Mouse (Mus musculus): ENCODE measurements around the gene Dlgap1. TPM values are rescaled to one million over a fixed set of nuclear protein-coding genes. Genes with fewer than 3 reads are reported as not detected.
A peak's percentile ranks its signal among the peaks of the same experiment; 100 is the strongest.
"Not testable (repeated sequence)": the region's sequence is repeated elsewhere in the genome, so short reads cannot be mapped to it uniquely, and the experiment has no call there.

Dlgap1 gene
- polyA plus RNA-seq, 1 experiment from 2014 or later, result 1.6 TPM

DNA sequence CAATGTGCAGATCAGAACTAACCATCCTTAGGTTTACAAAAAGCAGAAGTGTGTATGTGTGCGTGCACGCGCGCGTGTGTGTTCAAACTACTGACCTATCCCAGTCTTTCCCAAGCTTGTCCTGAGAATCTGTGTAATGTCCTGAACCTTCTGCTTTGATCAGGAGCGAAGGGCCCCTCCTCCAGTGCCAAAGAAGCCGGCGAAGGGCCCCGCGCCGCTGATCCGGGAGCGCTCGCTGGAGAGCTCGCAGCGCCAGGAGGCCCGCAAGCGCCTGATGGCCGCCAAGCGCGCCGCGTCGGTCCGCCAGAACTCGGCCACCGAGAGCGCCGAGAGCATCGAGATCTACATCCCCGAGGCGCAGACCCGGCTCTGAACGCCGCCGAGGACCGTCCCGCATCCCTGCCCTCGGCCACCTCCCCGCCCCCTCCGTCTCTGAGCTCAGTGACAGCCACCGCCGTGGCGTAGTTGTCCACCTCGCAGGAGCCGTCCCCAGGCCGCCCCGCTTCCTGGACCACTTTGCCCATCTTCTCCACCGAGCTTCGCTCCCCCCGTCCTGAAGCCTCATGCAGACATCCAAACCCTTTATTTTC is 849.1 kb downstream of the Dlgap1 start:
- Histone ChIP-seq H3K36me3 (ENCODE audit: control insufficient read depth, insufficient read depth, low read length) (no peaks in the 10 kb centered on the region), H3K4me3 (ENCODE audit: low read depth, low read length) (peak overlapping the region; percentile 48), H3K4me2 (peak overlapping the region; percentile 74), H3K9ac (ENCODE audit: low read depth, low read length) (no peak overlapping the region), H3K27ac (ENCODE audit: low read depth, low read length) (no peak overlapping the region), H3K9me3 (ENCODE audit: control insufficient read depth, low read length) (no peaks in the 10 kb centered on the region), H3K4me1 (replicated peaks; ENCODE audit: control insufficient read depth, insufficient read depth, low read length) (no peaks in the 10 kb centered on the region), H3K27me3 (replicated peaks; ENCODE audit: control insufficient read depth, insufficient read depth, low read length) (peaks cover 31% of the 10 kb centered on the region)
- WGBS, result 4% methylated on average over 50 of the region's 51 CpGs
- DNase-seq (ENCODE audit: low spot score) (no peak), ATAC-seq (replicated peaks; ENCODE audit: low FRiP score) (no peak)

DNA sequence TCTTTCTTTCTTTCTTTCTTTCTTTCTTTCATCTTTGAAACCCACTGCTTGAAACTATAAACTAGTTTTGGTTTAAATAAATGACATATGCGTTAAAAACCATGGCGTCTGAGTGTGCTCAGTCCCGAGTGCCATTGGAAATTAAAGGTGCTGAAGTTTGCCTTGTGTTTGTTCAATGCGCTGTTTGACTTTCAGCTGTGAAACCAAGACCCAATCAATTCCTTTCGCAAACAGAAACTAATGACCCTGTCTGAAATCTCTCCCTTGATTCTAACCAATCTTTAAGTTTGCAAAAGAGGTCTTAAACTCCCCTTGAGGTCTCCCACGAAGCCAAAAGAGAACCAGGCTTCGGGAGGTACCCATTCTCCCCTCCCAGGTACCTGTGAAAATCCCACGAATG is 854.2 kb downstream of the Dlgap1 start:
- no peaks in the 10 kb centered on the region for H3K36me3 ChIP-seq (ENCODE audit: control insufficient read depth, insufficient read depth, low read length)
- H3K9ac ChIP-seq (ENCODE audit: low read depth, low read length), result no peak overlapping the region
- DNase-seq (ENCODE audit: low spot score) (no peak), ATAC-seq (replicated peaks; ENCODE audit: low FRiP score) (no peak)
- H3K9me3 ChIP-seq (ENCODE audit: control insufficient read depth, low read length), result no peaks in the 10 kb centered on the region
- H3K4me3 ChIP-seq (ENCODE audit: low read depth, low read length), result no peak overlapping the region
- H3K4me2 ChIP-seq, result peak overlapping the region; percentile 45
- WGBS, result 65% methylated on average over 8 of the region's 8 CpGs
- H3K4me1 ChIP-seq (replicated peaks; ENCODE audit: control insufficient read depth, insufficient read depth, low read length), result no peaks in the 10 kb centered on the region
- H3K27me3 ChIP-seq (replicated peaks; ENCODE audit: control insufficient read depth, insufficient read depth, low read length), result peaks cover 16% of the 10 kb centered on the region
- no peak overlapping the region for H3K27ac ChIP-seq (ENCODE audit: low read depth, low read length)

DNA sequence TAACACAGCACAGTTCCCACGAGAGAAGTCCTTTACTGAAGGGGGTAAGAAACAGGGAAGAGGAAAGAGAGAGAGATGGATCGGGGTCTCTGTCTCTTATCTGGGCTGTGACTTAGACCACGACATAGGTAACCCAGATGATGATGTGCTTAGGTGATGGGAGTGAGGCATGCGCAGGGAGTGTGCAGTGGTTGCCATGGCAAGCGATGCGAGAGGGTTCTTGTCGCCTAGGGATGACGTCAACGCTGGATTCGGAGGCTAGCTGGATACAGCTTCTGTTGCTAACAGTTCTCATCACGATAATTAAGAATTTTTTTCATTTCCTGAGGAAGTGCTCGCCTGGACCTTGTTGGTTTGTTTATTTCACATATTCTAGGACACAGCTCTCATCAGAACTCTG is 857.4 kb downstream of the Dlgap1 start:
- ATAC-seq (replicated peaks; ENCODE audit: low FRiP score) (no peak), DNase-seq (ENCODE audit: low spot score) (no peak)
- no peaks in the 10 kb centered on the region for H3K36me3 ChIP-seq (ENCODE audit: control insufficient read depth, insufficient read depth, low read length)
- no peak overlapping the region for H3K4me3 ChIP-seq (ENCODE audit: low read depth, low read length)
- no peak overlapping the region for H3K4me2 ChIP-seq
- H3K4me1 ChIP-seq (replicated peaks; ENCODE audit: control insufficient read depth, insufficient read depth, low read length), result no peaks in the 10 kb centered on the region
- WGBS, result 76% methylated on average over 12 of the region's 12 CpGs
- no peak overlapping the region for H3K9ac ChIP-seq (ENCODE audit: low read depth, low read length)
- no peak overlapping the region for H3K27ac ChIP-seq (ENCODE audit: low read depth, low read length)
- H3K9me3 ChIP-seq (ENCODE audit: control insufficient read depth, low read length), result no peaks in the 10 kb centered on the region
- H3K27me3 ChIP-seq (replicated peaks; ENCODE audit: control insufficient read depth, insufficient read depth, low read length), result no peaks in the 10 kb centered on the region

DNA sequence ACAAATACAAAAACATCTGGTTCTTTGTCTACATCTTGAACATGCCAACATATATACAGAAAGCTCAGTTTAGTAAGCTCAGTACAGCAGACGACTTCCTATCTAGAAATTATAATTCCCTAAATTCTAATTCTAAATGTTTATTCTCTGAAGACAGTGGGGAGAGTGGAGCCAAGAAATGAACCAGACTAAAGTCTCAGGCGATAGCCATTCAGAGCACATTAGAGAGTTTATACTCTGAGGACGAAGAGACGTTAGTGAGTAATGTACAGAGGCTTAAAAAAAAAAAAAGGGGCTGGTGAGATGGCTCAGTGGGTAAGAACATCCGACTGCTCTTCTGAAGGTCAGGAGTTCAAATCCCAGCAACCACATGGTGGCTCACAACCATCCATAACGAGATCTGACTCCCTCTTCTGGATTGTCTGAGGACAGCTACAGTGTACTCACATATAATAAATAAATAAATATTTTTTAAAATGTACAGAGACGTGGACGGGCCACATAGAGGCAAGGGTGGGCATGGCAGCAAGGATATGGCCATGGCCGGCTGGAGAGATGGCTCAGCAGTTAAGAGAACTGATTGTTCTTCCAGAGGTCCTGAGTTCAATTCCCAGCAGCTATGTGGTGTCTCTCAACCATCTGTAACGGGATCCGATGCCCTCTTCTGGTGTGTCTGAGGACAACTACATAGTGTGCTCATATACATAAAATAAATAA is 858.7 kb downstream of the Dlgap1 start:
- H3K36me3 ChIP-seq (ENCODE audit: control insufficient read depth, insufficient read depth, low read length); H3K4me1 ChIP-seq (replicated peaks; ENCODE audit: control insufficient read depth, insufficient read depth, low read length); H3K4me2 ChIP-seq; H3K27me3 ChIP-seq (replicated peaks; ENCODE audit: control insufficient read depth, insufficient read depth, low read length); H3K27ac ChIP-seq (ENCODE audit: low read depth, low read length); H3K9ac ChIP-seq (ENCODE audit: low read depth, low read length); ATAC-seq (replicated peaks; ENCODE audit: low FRiP score); DNase-seq (ENCODE audit: low spot score); H3K9me3 ChIP-seq (ENCODE audit: control insufficient read depth, low read length); H3K4me3 ChIP-seq (ENCODE audit: low read depth, low read length): not testable (repeated sequence)
- WGBS, result 75% methylated on average over 11 of the region's 11 CpGs

DNA sequence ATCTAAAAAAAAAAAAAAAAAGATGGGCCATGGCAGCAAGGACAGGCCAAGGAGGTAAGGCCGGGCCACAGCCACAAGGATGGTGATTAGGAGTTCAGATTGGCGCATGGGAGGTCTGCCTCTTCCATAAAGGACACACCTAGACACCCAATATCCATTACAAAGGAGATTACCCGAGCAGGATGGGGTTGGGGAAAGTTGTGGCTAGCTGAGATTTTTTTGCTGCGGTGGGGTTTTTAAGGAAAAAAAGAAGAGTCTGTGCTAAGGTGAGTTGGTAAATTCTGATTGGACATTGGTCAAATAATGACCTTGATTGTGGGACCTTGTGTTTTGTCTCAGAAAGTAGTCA is 859.3 kb downstream of the Dlgap1 start:
- ATAC-seq (replicated peaks; ENCODE audit: low FRiP score) (no peak), DNase-seq (ENCODE audit: low spot score) (no peak)
- no peaks in the 10 kb centered on the region for H3K36me3 ChIP-seq (ENCODE audit: control insufficient read depth, insufficient read depth, low read length)
- 74% methylated on average over 4 of the region's 4 CpGs for WGBS
- no peaks in the 10 kb centered on the region for H3K4me1 ChIP-seq (replicated peaks; ENCODE audit: control insufficient read depth, insufficient read depth, low read length)
- no peak overlapping the region for H3K27ac ChIP-seq (ENCODE audit: low read depth, low read length)
- no peak overlapping the region for H3K4me3 ChIP-seq (ENCODE audit: low read depth, low read length)
- H3K27me3 ChIP-seq (replicated peaks; ENCODE audit: control insufficient read depth, insufficient read depth, low read length), result no peaks in the 10 kb centered on the region
- H3K9ac ChIP-seq (ENCODE audit: low read depth, low read length), result no peak overlapping the region
- H3K4me2 ChIP-seq, result no peak overlapping the region
- H3K9me3 ChIP-seq (ENCODE audit: control insufficient read depth, low read length), result no peaks in the 10 kb centered on the region

DNA sequence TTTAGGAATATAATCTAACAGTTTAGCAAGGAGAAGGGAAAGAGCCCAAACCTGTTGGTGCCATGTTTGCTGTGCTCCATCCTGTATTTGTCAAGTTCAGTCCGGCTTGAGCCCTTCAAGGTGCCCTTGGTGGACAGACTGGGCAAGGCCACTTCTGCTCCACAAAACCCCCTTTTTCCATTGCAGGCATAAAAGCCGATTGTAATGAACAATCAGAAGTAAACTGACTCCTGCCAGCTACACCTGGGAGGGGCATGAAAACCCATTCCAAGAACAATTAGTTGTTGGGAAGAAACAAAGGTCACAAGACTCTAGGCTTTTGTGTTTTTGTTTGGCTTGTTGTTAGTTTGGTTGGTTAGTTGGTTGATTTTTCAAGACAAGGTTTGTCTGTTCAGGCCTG is 859.7 kb downstream of the Dlgap1 start:
- DNase-seq (ENCODE audit: low spot score) (no peak), ATAC-seq (replicated peaks; ENCODE audit: low FRiP score) (no peak)
- H3K27ac ChIP-seq (ENCODE audit: low read depth, low read length), result no peak overlapping the region
- 81% methylated on average over 2 of the region's 2 CpGs for WGBS
- H3K9me3 ChIP-seq (ENCODE audit: control insufficient read depth, low read length), result no peaks in the 10 kb centered on the region
- no peak overlapping the region for H3K4me3 ChIP-seq (ENCODE audit: low read depth, low read length)
- H3K36me3 ChIP-seq (ENCODE audit: control insufficient read depth, insufficient read depth, low read length), result no peaks in the 10 kb centered on the region
- no peak overlapping the region for H3K4me2 ChIP-seq
- H3K4me1 ChIP-seq (replicated peaks; ENCODE audit: control insufficient read depth, insufficient read depth, low read length), result no peaks in the 10 kb centered on the region
- no peaks in the 10 kb centered on the region for H3K27me3 ChIP-seq (replicated peaks; ENCODE audit: control insufficient read depth, insufficient read depth, low read length)
- no peak overlapping the region for H3K9ac ChIP-seq (ENCODE audit: low read depth, low read length)

DNA sequence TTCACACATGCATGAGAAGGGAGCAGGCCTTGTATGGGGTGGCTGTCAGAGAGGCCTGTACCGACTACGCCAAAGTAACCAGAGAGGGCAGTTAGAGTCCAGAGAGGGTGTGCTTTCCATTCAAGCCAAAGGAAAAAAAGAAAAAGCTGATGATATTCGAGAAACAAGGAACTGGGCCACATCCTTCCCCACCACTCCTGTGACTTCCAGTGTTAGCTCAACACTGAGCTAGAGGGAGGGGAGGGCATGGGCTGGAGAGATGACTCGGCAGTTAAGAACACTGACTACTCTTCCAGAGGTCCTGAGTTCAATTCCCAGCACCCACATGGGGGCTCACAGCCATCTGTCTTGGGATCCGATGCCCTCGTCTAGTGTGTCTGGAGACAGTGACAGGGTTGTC is 860.3 kb downstream of the Dlgap1 start:
- H3K4me3 ChIP-seq (ENCODE audit: low read depth, low read length), result no peak overlapping the region
- DNase-seq (ENCODE audit: low spot score), result no peak
- H3K4me1 ChIP-seq (replicated peaks; ENCODE audit: control insufficient read depth, insufficient read depth, low read length), result 0 out of 2 replicates have a peak, but pooled peaks cover under 1% of the 10 kb centered on the region
- H3K9ac ChIP-seq (ENCODE audit: low read depth, low read length), result no peak overlapping the region
- no peaks in the 10 kb centered on the region for H3K9me3 ChIP-seq (ENCODE audit: control insufficient read depth, low read length)
- no peaks in the 10 kb centered on the region for H3K36me3 ChIP-seq (ENCODE audit: control insufficient read depth, insufficient read depth, low read length)
- no peak overlapping the region for H3K4me2 ChIP-seq
- H3K27me3 ChIP-seq (replicated peaks; ENCODE audit: control insufficient read depth, insufficient read depth, low read length), result no peaks in the 10 kb centered on the region; the same call in 1 of the 2 replicates
- WGBS, result 76% methylated on average over 6 of the region's 6 CpGs
- no peak overlapping the region for H3K27ac ChIP-seq (ENCODE audit: low read depth, low read length)
- no peak for ATAC-seq (replicated peaks; ENCODE audit: low FRiP score)

DNA sequence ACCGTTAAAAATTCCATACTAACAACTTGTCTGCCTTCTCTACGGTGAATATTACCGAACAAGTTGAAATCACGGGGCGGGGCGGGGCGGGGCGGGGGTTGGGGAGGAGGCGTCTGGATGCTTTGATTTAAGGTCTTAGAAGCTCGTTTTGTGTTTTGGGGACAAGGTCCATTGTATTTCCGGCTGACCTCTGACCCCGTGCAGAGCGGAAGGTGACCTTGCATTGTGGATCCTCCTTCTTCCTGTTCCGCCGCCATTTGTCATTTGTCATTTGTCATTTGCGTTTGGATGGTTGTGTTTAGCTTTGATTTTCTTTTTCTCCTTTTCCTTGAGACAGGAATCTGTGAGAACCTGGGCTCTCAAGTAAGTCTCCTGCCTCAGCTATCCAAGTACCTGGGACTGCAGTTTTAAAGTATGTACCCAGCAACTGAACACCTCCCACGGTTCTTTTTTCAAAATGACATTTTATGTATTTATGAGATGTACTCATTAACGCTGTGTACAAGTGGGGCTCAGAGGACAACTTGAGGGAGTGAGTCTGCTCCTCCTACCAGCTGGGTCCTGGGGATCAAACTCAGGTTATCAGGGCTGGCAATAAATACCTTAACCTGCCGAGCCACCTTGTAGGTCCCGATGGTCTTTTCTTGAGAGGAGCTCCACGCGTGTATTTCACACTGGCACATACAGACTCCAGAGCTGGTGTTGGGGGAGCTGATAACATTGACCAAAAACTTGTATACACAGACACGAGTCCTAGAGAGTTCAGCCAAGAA is 861.3 kb downstream of the Dlgap1 start:
- no peak for DNase-seq (ENCODE audit: low spot score)
- Histone ChIP-seq H3K9me3 (ENCODE audit: control insufficient read depth, low read length) (no peaks in the 10 kb centered on the region), H3K4me3 (ENCODE audit: low read depth, low read length) (no peak overlapping the region), H3K36me3 (ENCODE audit: control insufficient read depth, insufficient read depth, low read length) (no peaks in the 10 kb centered on the region), H3K4me2 (no peak overlapping the region), H3K9ac (ENCODE audit: low read depth, low read length) (no peak overlapping the region), H3K27ac (ENCODE audit: low read depth, low read length) (no peak overlapping the region), H3K27me3 (replicated peaks; ENCODE audit: control insufficient read depth, insufficient read depth, low read length) (peaks cover 5% of the 10 kb centered on the region), H3K4me1 (replicated peaks; ENCODE audit: control insufficient read depth, insufficient read depth, low read length) (0 out of 2 replicates have a peak, but pooled peaks cover 5% of the 10 kb centered on the region)
- no peak for ATAC-seq (replicated peaks; ENCODE audit: low FRiP score)
- WGBS, result 80% methylated on average over 23 of the region's 23 CpGs
